Mouse (Mus musculus) forebrain, embryonic 13.5 days (tissue): ENCODE data around the gene Pi4k2b. TPM values are rescaled to one million over a fixed set of nuclear protein-coding genes. Genes with fewer than 3 reads are reported as not detected.
A peak's percentile ranks its signal among the peaks of the same experiment; 100 is the strongest.
"Not testable (repeated sequence)": the region's sequence is repeated elsewhere in the genome, so short reads cannot be mapped to it uniquely, and the experiment has no call there.

Experiments
- ATAC-seq: fragments of 200-750 bp; cut with Nextera tagmentation; 2 replicates; pipeline ENCODE4 v1.8.0; 2017
- H3K27ac ChIP-seq: fragments of 300-500 bp; sonication (generic); 2 replicates; pipeline ENCODE4 v1.5.1; 2015; ENCODE audit warnings: inconsistent platforms, mild to moderate bottlenecking, moderate library complexity
- H3K27me3 ChIP-seq: fragments of 300-500 bp; sonication (generic); 2 replicates; pipeline ENCODE4 v1.6.1; 2015; ENCODE audit warnings: mild to moderate bottlenecking, inconsistent platforms
- H3K36me3 ChIP-seq: fragments of 300-500 bp; sonication (generic); 2 replicates; pipeline ENCODE4 v1.6.1; 2015; ENCODE audit warnings: mild to moderate bottlenecking, inconsistent platforms; ENCODE audit not compliant: poor library complexity, severe bottlenecking
- H3K4me1 ChIP-seq: fragments of 300-500 bp; sonication (generic); 2 replicates; pipeline ENCODE4 v1.6.1; 2015; ENCODE audit warnings: inconsistent platforms
- H3K4me2 ChIP-seq: fragments of 300-500 bp; sonication (generic); 2 replicates; pipeline ENCODE4 v1.6.1; 2015; ENCODE audit warnings: inconsistent platforms, mild to moderate bottlenecking, moderate library complexity
- H3K4me3 ChIP-seq: fragments of 300-500 bp; sonication (generic); 2 replicates; pipeline ENCODE4 v1.5.1; 2015; ENCODE audit warnings: mild to moderate bottlenecking, inconsistent platforms
- H3K9ac ChIP-seq: fragments of 300-500 bp; sonication (generic); 2 replicates; pipeline ENCODE4 v1.6.1; 2015; ENCODE audit warnings: mild to moderate bottlenecking, inconsistent platforms
- H3K9me3 ChIP-seq: fragments of 300-500 bp; sonication (generic); replicated peaks from 2 replicates; pipeline ENCODE4 v1.6.1; 2016; ENCODE audit warnings: inconsistent platforms
- WGBS: fragments of 180-500 bp; shearing (Covaris S2); methylation state at CpG from one replicate; pipeline ENCODE4 v1.1.7; 2015; 5-methylcytosine and 5-hydroxymethylcytosine counted together
- polyA plus RNA-seq: library from polyadenylated mRNA; unstranded; fragments of >200 nt; fragmentation: Nextera tagmentation; extraction: Ambion mirVana; gene quantifications from 2 replicates; pipeline ENCODE4 v1.2.1, GENCODE M21; 2015

Pi4k2b gene
- polyA plus RNA-seq, 1 experiment from 2014 or later: 6.7 TPM

GRCm38 (mm10) chr5:52746920-52747319 lies 5.5 kb downstream of the Pi4k2b start:
- Histone ChIP-seq H3K4me2 (no peak overlapping the region), H3K4me3 (no peak overlapping the region), H3K27ac (no peak overlapping the region), H3K9ac (no peak overlapping the region), H3K27me3 (no peaks in the 10 kb centered on the region), H3K9me3 (no peaks in the 10 kb centered on the region), H3K36me3 (no peaks in the 10 kb centered on the region), H3K4me1 (0 out of 2 replicates have a peak, but pooled peaks cover 7% of the 10 kb centered on the region)
- ATAC-seq: no peak

DNA sequence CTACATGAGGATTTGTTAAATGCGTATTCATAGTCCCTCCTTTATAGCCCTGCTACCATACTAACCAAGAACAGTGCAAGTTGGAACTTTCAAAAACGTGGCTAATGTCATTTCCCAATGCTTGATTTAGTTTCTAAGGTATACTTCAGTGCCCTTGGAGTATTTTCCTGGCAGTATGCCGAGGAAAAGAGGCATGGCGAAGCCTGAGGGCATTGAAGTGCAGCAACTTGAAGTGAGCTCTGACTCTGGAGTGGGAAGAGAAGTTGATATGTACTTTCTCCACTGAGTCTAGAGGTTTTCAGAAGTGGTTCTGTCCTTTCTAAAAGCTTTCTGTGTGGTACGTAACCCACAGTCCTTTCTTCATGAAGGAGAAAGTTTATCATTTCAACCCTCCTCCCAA lies 7.4 kb downstream of the Pi4k2b start:
- no peaks in the 10 kb centered on the region for H3K9me3 ChIP-seq
- H3K4me2 ChIP-seq: no peak overlapping the region
- no peaks in the 10 kb centered on the region for H3K27me3 ChIP-seq
- H3K36me3 ChIP-seq: no peaks in the 10 kb centered on the region
- H3K4me3 ChIP-seq: no peak overlapping the region
- H3K27ac ChIP-seq: no peak overlapping the region
- no peaks in the 10 kb centered on the region for H3K4me1 ChIP-seq
- H3K9ac ChIP-seq: no peak overlapping the region
- 79% methylated on average over 5 of the region's 5 CpGs for WGBS
- ATAC-seq: no peak

DNA sequence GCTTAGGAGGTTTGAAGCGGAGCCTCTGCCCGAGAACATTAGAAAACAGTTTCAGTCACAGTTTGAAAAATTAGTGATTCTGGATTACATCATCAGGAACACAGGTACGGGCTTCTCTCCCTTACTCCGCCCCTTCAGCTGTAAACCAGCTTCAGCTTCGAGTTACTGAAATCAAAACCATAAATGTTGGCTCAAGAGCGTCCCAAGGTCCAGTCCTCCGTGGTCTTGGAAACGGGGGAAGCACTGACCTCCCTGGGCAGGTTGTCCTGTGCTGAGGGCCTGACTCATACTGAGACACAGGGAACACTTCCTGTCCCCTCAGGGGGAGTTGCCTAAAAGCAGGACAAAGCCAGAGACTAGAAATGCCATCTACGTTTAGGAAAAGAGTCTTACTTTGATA lies 11.8 kb downstream of the Pi4k2b start:
- Histone ChIP-seq H3K4me1 (no peaks in the 10 kb centered on the region), H3K4me3 (no peak overlapping the region), H3K27me3 (no peaks in the 10 kb centered on the region), H3K4me2 (no peak overlapping the region), H3K9me3 (no peaks in the 10 kb centered on the region), H3K9ac (no peak overlapping the region), H3K27ac (no peak overlapping the region), H3K36me3 (no peaks in the 10 kb centered on the region)
- no peak for ATAC-seq
- 88% methylated on average over 9 of the region's 9 CpGs for WGBS

GRCm38 (mm10) chr5:52754196-52754595 lies 12.8 kb downstream of the Pi4k2b start:
- no peaks in the 10 kb centered on the region for H3K27me3 ChIP-seq
- no peak overlapping the region for H3K27ac ChIP-seq
- no peak overlapping the region for H3K4me3 ChIP-seq
- ATAC-seq: no peak
- H3K36me3 ChIP-seq: no peaks in the 10 kb centered on the region
- no peak overlapping the region for H3K4me2 ChIP-seq
- H3K9ac ChIP-seq: no peak overlapping the region
- no peaks in the 10 kb centered on the region for H3K4me1 ChIP-seq
- no peaks in the 10 kb centered on the region for H3K9me3 ChIP-seq

- no peak for ATAC-seq
Measured at GRCm38 (mm10) chr5:52755337-52755736, 14.0 kb downstream of the Pi4k2b start.

GRCm38 (mm10) chr5:52755989-52756388 lies 14.6 kb downstream of the Pi4k2b start:
- Histone ChIP-seq H3K9ac (no peak overlapping the region), H3K4me2 (no peak overlapping the region), H3K4me3 (no peak overlapping the region), H3K27ac (no peak overlapping the region), H3K36me3 (peaks cover under 1% of the 10 kb centered on the region; the same call in 1 of the 2 replicates), H3K4me1 (no peaks in the 10 kb centered on the region), H3K27me3 (no peaks in the 10 kb centered on the region), H3K9me3 (no peaks in the 10 kb centered on the region)
- WGBS: 95% methylated on average over 6 of the region's 6 CpGs
- ATAC-seq: no peak

More at GRCm38 (mm10) chr5:52755337-52755736, 14.0 kb downstream of the Pi4k2b start:
- no peak overlapping the region for H3K9ac ChIP-seq
- WGBS: 95% methylated on average over 3 of the region's 3 CpGs
- no peak overlapping the region for H3K4me3 ChIP-seq
- H3K27me3 ChIP-seq: no peaks in the 10 kb centered on the region
- no peak overlapping the region for H3K4me2 ChIP-seq
- no peaks in the 10 kb centered on the region for H3K4me1 ChIP-seq
- H3K27ac ChIP-seq: no peak overlapping the region
- no peaks in the 10 kb centered on the region for H3K9me3 ChIP-seq
- H3K36me3 ChIP-seq: no peaks in the 10 kb centered on the region

DNA sequence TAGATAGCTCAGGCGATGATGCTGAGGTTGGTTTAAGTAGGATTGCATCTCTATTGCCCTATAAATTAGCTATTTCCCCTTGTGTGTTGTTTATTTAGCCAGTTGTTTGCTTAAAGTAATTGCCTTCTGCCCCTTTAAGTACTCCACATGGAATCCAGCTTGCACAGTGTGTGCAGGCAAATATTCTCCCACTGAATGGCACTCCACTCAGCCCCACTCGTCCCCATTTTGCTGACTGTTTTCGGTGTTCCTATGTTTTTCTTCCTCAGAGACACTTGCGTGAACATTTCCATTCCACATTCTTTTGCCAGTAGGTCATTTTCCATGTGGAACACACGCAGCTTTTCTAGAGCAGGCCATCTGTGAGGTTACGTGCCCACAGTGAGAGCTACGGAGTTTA lies 21.2 kb downstream of the Pi4k2b start:
- Histone ChIP-seq H3K9me3 (no peaks in the 10 kb centered on the region), H3K9ac (no peak overlapping the region), H3K4me2 (no peak overlapping the region), H3K27ac (no peak overlapping the region), H3K27me3 (no peaks in the 10 kb centered on the region), H3K4me1 (no peaks in the 10 kb centered on the region), H3K36me3 (peaks cover 9% of the 10 kb centered on the region; the same call in 1 of the 2 replicates), H3K4me3 (no peak overlapping the region)
- 91% methylated on average over 7 of the region's 7 CpGs for WGBS
- ATAC-seq: no peak

DNA sequence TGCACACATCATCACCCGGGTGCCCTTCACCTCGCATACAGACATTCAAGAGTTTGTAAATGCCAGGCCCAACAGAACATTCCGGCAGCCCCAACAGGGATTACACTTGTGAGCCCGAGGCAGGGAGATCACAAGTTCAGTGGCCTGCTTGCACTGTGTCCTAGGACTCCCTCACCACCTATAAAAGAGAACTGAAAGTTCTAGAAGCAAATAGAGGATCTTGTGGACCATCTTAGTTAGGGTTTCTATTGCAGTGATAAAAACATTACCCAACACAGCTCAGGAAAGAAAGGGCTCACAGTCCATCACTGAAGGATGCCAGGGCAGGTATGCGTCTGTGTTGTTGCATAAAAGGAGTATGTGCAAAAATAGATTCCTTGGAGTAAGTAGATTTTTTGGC lies 32.9 kb downstream of the Pi4k2b start:
- no peaks in the 10 kb centered on the region for H3K9me3 ChIP-seq
- no peaks in the 10 kb centered on the region for H3K36me3 ChIP-seq
- no peak overlapping the region for H3K9ac ChIP-seq
- no peak overlapping the region for H3K27ac ChIP-seq
- H3K4me3 ChIP-seq: no peak overlapping the region
- no peak for ATAC-seq
- no peak overlapping the region for H3K4me2 ChIP-seq
- H3K4me1 ChIP-seq: no peaks in the 10 kb centered on the region
- H3K27me3 ChIP-seq: no peaks in the 10 kb centered on the region
- WGBS: 87% methylated on average over 5 of the region's 5 CpGs

GRCm38 (mm10) chr5:52775237-52775636 lies 33.9 kb downstream of the Pi4k2b start, which contains the start of gene Zcchc4:
Gene Zcchc4, plus strand, starts transcription at chr5:52775409.
- 75% methylated on average over 8 of the region's 8 CpGs for WGBS
- H3K9ac ChIP-seq: no peak within 1 kb of the TSS
- no peaks in the 10 kb centered on the region for H3K9me3 ChIP-seq
- no peak for ATAC-seq
- no peak within 1 kb of the TSS for H3K4me2 ChIP-seq
- no peak within 1 kb of the TSS for H3K4me3 ChIP-seq
- no peaks in the 10 kb centered on the region for H3K36me3 ChIP-seq
- H3K27me3 ChIP-seq: no peaks in the 10 kb centered on the region
- no peak within 1 kb of the TSS for H3K27ac ChIP-seq
- no peaks in the 10 kb centered on the region for H3K4me1 ChIP-seq

GRCm38 (mm10) chr5:52776466-52777354 lies 35.3 kb downstream of the Pi4k2b start:
- not testable (repeated sequence) for H3K9ac ChIP-seq, H3K27me3 ChIP-seq, H3K4me2 ChIP-seq, H3K27ac ChIP-seq, H3K4me1 ChIP-seq, ATAC-seq, H3K36me3 ChIP-seq, H3K9me3 ChIP-seq, H3K4me3 ChIP-seq
- WGBS: 93% methylated on average over 8 of the region's 8 CpGs

DNA sequence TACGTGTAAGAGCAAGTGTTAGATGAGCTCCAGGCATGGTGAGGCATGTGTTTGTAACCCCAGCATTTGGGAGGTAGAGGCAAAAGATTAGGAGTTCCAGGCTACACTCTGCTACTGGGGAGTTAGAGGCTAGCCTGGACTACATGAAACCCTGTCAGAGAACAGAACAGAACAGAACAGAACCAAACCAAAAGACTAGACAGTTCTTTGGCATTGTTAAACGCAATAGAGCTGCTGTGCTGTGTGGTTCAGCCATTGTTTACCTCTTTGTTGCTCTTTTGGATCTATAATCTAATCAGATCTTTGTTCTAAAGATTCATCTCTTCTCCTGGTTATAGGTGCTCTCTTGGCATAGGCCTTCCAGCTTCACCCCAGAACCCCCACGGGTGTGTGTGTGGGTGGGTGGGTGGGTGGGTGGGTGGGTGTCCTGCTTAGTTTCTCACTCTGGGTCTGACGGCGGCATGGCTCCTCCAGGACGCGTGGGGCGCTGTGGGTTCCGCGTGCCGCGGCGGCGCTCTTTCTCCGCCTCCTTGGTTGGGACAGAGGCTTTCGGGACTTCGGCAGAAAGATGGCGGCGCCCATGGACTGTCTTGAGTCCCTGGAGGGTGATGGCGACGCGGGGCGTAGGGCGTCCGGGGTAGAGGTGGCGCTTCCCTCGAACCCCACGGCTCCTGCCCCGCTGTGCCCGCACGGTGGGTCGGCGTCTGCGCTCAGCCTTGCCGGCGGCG lies 41.3 kb downstream of the Pi4k2b start:
- H3K27me3 ChIP-seq: no peaks in the 10 kb centered on the region
- peak; percentile 98 for ATAC-seq
- H3K36me3 ChIP-seq: peaks cover 9% of the 10 kb centered on the region; the same call in 1 of the 2 replicates
- H3K4me1 ChIP-seq: no peaks in the 10 kb centered on the region
- peak overlapping the region; percentile 65 for H3K4me2 ChIP-seq
- 4% methylated on average over 37 of the region's 37 CpGs for WGBS
- H3K9me3 ChIP-seq: no peaks in the 10 kb centered on the region
- H3K9ac ChIP-seq: peak overlapping the region; percentile 84
- H3K4me3 ChIP-seq: peak overlapping the region; percentile 72
- peak overlapping the region; percentile 66 for H3K27ac ChIP-seq

- 2% methylated on average over 9 of the region's 9 CpGs for WGBS
- no peak for ATAC-seq
Measured at GRCm38 (mm10) chr5:52783251-52783620, 41.9 kb downstream of the Pi4k2b start.

More at GRCm38 (mm10) chr5:52783251-52783620, 41.9 kb downstream of the Pi4k2b start:
- peak overlapping the region; percentile 72 for H3K4me3 ChIP-seq
- H3K27me3 ChIP-seq: no peaks in the 10 kb centered on the region
- H3K9me3 ChIP-seq: no peaks in the 10 kb centered on the region
- H3K27ac ChIP-seq: peak overlapping the region; percentile 66
- no peaks in the 10 kb centered on the region for H3K4me1 ChIP-seq
- H3K4me2 ChIP-seq: peak overlapping the region; percentile 65
- peak overlapping the region; percentile 84 for H3K9ac ChIP-seq
- peaks cover 9% of the 10 kb centered on the region; the same call in 1 of the 2 replicates for H3K36me3 ChIP-seq
